Mouse (Mus musculus): ENCODE data around the gene Pdcd6ip. TPM values are rescaled to one million over a fixed set of nuclear protein-coding genes. Genes with fewer than 3 reads are reported as not detected.

Pdcd6ip gene
- total and polyA plus RNA-seq, 3 experiments = 89.7 to 224 (median 211) TPM

DNA sequence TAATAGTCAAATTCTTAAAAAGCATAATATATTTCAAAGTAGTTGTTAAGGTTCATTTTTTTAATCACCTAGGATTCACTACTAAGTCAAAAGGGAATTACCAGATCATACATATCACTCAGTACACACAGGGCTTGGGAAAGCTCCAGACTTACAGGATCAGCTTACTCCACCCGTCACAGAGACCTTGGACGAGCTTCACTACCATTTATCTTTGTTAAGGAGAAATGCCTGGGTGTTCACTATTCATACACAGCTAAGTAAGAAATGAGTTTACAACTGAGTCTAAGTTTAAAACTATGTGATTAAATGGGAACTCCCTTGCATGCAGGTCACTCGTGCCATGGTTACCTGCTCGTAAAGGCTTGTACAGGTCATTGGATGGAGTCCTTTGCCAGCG is 35.7 kb downstream of the Pdcd6ip start:
- Histone ChIP-seq H3K27me3 (ENCODE audit: insufficient read depth, low read length) (no peaks in the 10 kb centered on the region), H3K4me3 (ENCODE audit: low read depth, low read length) (no peak overlapping the region), H3K4me1 (ENCODE audit: insufficient read depth, low read depth, low read length) (no peaks in the 10 kb centered on the region), H3K9me3 (replicated peaks) (no peaks in the 10 kb centered on the region), H3K36me3 (replicated peaks) (peaks cover 88% of the 10 kb centered on the region)
- ATAC-seq (ENCODE audit: extremely low read depth, insufficient number of reproducible peaks, low FRiP score, poor library complexity, severe bottlenecking) = no peak
- DNase-seq (ENCODE audit: low spot score) = no peak
- TF ChIP-seq POLR2AphosphoS5 (IDR thresholded peaks at IDR 0.05; ENCODE audit: insufficient replicate concordance, low read depth, low read length) (no peak), TAL1 (conservative IDR thresholded peaks at IDR 0.05; ENCODE audit: low read depth, low read length) (no peak), GATA1 (IDR thresholded peaks at IDR 0.05; ENCODE audit: borderline replicate concordance, low read length) (no peak), CTCF (IDR thresholded peaks at IDR 0.05; ENCODE audit: low read depth, low read length) (no peak), GATA2 (IDR thresholded peaks at IDR 0.05; ENCODE audit: borderline replicate concordance, low read depth, low read length) (no peak)

DNA sequence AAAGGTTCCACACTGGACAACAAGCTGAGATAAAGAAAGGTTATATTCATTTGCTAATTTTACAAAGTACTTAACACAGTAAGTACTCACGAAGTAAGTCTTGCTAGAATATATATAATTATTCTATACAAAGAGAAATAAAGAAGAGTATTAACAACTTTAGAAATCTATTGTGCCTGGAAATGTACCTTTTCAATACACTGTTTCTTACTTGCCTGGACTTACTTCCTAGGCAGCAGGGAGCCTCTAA is 37.3 kb downstream of the Pdcd6ip start:
- no peak for TF ChIP-seq CTCF (IDR thresholded peaks at IDR 0.05; ENCODE audit: low read depth, low read length)
- TF ChIP-seq GATA2 (IDR thresholded peaks at IDR 0.05; ENCODE audit: borderline replicate concordance, low read depth, low read length) = no peak
- TF ChIP-seq POLR2AphosphoS5 (IDR thresholded peaks at IDR 0.05; ENCODE audit: insufficient replicate concordance, low read depth, low read length) = no peak
- no peak for TF ChIP-seq TAL1 (conservative IDR thresholded peaks at IDR 0.05; ENCODE audit: low read depth, low read length)
- no peak for TF ChIP-seq GATA1 (IDR thresholded peaks at IDR 0.05; ENCODE audit: borderline replicate concordance, low read length)
- Histone ChIP-seq H3K4me3 (ENCODE audit: low read depth, low read length) (no peak overlapping the region), H3K9me3 (replicated peaks) (no peaks in the 10 kb centered on the region), H3K27me3 (ENCODE audit: insufficient read depth, low read length) (no peaks in the 10 kb centered on the region), H3K36me3 (replicated peaks) (peaks cover 88% of the 10 kb centered on the region), H3K4me1 (ENCODE audit: insufficient read depth, low read depth, low read length) (no peaks in the 10 kb centered on the region)
- DNase-seq (ENCODE audit: low spot score) = no peak
- no peak for ATAC-seq (ENCODE audit: extremely low read depth, insufficient number of reproducible peaks, low FRiP score, poor library complexity, severe bottlenecking)

DNA sequence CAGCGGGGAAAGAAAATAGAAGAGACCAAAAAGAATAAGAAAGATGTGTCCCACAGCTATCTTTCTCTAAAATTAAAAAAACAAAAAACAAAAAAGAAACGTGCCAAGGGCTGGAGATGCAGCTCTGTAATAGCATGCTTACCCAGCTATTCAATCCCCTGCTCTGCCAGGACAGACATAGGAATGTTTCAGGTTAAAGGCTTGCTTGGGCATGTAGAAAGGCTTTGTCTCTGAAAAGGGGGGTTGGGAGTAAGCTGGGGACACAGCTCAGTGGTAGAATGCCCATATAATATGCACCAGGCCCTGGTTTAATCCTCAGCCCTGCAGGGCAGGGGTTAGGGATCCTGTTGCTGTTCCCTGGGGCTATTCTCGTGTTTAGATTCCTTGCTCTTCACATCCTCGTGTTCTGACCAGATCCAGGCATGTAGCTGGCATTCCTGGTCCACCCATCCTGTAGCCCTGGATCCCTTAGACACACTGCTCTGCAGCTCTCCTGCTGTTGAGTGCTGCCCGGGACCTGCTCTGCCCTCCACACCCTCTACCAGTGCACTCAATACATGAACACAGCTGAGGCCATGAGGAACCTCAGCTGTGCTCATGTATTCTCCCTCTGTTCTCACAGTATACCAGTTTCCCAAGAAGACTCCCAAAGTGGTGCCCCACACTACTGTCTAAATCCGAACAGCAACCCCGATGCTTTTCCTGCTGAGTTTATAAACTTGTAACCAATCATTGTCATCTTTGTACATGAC is 37.8 kb downstream of the Pdcd6ip start:
- no peak for TF ChIP-seq GATA2 (IDR thresholded peaks at IDR 0.05; ENCODE audit: borderline replicate concordance, low read depth, low read length)
- TF ChIP-seq TAL1 (conservative IDR thresholded peaks at IDR 0.05; ENCODE audit: low read depth, low read length) = no peak
- no peak for TF ChIP-seq CTCF (IDR thresholded peaks at IDR 0.05; ENCODE audit: low read depth, low read length)
- no peak for TF ChIP-seq POLR2AphosphoS5 (IDR thresholded peaks at IDR 0.05; ENCODE audit: insufficient replicate concordance, low read depth, low read length)
- no peak for TF ChIP-seq GATA1 (IDR thresholded peaks at IDR 0.05; ENCODE audit: borderline replicate concordance, low read length)
- peaks cover 88% of the 10 kb centered on the region for H3K36me3 ChIP-seq (replicated peaks)
- H3K27me3 ChIP-seq (ENCODE audit: insufficient read depth, low read length) = no peaks in the 10 kb centered on the region
- H3K4me1 ChIP-seq (ENCODE audit: insufficient read depth, low read depth, low read length) = no peaks in the 10 kb centered on the region
- ATAC-seq (ENCODE audit: extremely low read depth, insufficient number of reproducible peaks, low FRiP score, poor library complexity, severe bottlenecking) = no peak
- no peak overlapping the region for H3K4me3 ChIP-seq (ENCODE audit: low read depth, low read length)
- H3K9me3 ChIP-seq (replicated peaks) = no peaks in the 10 kb centered on the region
- DNase-seq (ENCODE audit: low spot score) = no peak

DNA sequence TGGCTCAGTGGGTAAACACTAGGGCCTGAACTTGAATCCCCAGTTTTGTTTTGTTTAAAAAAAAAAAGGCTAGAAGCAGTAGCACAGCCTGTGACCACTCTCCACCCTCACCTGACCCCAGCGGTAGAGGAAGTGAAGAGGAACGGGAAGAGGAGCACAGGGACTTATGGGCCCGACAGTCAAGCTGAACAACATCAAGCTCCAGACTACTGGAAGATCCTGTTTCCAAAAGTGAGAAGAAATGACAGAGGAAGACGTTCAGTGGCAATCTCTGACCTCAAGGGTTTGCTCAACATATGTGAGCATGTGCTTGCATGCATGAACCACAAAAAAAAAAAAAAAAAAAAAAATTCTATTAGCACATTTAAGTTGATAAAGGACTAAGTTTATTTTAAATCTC is 44.6 kb downstream of the Pdcd6ip start:
- DNase-seq (ENCODE audit: low spot score) = no peak
- H3K36me3 ChIP-seq (replicated peaks) = peaks cover 96% of the 10 kb centered on the region

DNA sequence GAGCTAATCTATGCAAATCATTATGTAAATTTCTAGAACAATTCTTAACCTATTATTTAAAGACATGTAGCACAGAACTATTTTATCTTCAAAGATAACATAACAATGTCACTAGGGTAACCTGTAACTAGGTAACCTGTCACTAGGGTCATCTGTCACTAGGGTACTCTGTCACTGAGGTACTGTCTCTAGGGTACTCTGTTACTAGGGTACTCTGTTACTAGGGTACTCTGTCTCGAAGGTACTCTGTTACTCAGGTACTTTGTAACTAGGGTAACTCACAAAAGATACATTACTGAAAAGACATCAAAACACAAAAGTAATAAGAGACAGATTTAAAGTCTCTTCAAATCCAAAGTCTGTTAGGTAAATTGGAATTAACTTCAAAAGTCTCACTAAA is 50.2 kb downstream of the Pdcd6ip start:
- H3K9me3 ChIP-seq (replicated peaks) = no peaks in the 10 kb centered on the region
- DNase-seq (ENCODE audit: low spot score) (no peak), ATAC-seq (ENCODE audit: extremely low read depth, insufficient number of reproducible peaks, low FRiP score, poor library complexity, severe bottlenecking) (no peak)
- no peaks in the 10 kb centered on the region for H3K4me1 ChIP-seq (ENCODE audit: insufficient read depth, low read depth, low read length)
- H3K27me3 ChIP-seq (ENCODE audit: insufficient read depth, low read length) = no peaks in the 10 kb centered on the region
- TF ChIP-seq GATA1 (IDR thresholded peaks at IDR 0.05; ENCODE audit: borderline replicate concordance, low read length) (no peak), TAL1 (conservative IDR thresholded peaks at IDR 0.05; ENCODE audit: low read depth, low read length) (no peak), CTCF (IDR thresholded peaks at IDR 0.05; ENCODE audit: low read depth, low read length) (no peak), POLR2AphosphoS5 (IDR thresholded peaks at IDR 0.05; ENCODE audit: insufficient replicate concordance, low read depth, low read length) (no peak), GATA2 (IDR thresholded peaks at IDR 0.05; ENCODE audit: borderline replicate concordance, low read depth, low read length) (no peak)
- H3K4me3 ChIP-seq (ENCODE audit: low read depth, low read length) = no peak overlapping the region
- peaks cover 93% of the 10 kb centered on the region for H3K36me3 ChIP-seq (replicated peaks)

More for the DNA sequence above, 44.6 kb downstream of the Pdcd6ip start:
- no peaks in the 10 kb centered on the region for H3K9me3 ChIP-seq (replicated peaks)
- TF ChIP-seq GATA1 (IDR thresholded peaks at IDR 0.05; ENCODE audit: borderline replicate concordance, low read length) (no peak), CTCF (IDR thresholded peaks at IDR 0.05; ENCODE audit: low read depth, low read length) (no peak), TAL1 (conservative IDR thresholded peaks at IDR 0.05; ENCODE audit: low read depth, low read length) (no peak), POLR2AphosphoS5 (IDR thresholded peaks at IDR 0.05; ENCODE audit: insufficient replicate concordance, low read depth, low read length) (no peak), GATA2 (IDR thresholded peaks at IDR 0.05; ENCODE audit: borderline replicate concordance, low read depth, low read length) (no peak)
- no peaks in the 10 kb centered on the region for H3K27me3 ChIP-seq (ENCODE audit: insufficient read depth, low read length)
- H3K4me1 ChIP-seq (ENCODE audit: insufficient read depth, low read depth, low read length) = no peaks in the 10 kb centered on the region
- no peak overlapping the region for H3K4me3 ChIP-seq (ENCODE audit: low read depth, low read length)
- no peak for ATAC-seq (ENCODE audit: extremely low read depth, insufficient number of reproducible peaks, low FRiP score, poor library complexity, severe bottlenecking)

DNA sequence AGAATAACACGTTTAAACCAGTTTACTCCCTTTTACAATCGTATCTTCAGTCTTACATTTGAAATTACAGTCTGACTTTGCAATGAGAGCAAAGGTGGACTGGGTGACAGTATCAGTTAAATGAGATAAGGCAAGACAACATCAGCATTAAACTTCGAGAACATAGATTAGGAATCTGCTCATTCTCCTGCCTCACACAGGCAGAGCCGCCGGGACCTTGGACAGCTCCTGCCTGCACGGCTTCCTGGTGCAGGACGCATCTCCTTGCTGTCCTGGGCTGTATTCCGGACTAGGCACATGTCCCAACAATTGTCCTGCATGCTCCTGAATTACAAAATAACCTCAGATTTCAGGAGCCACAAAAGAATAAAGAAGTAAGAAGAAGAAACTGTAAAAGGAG is 54.5 kb downstream of the Pdcd6ip start:
- DNase-seq (ENCODE audit: low spot score) (no peak), ATAC-seq (ENCODE audit: extremely low read depth, insufficient number of reproducible peaks, low FRiP score, poor library complexity, severe bottlenecking) (no peak)
- Histone ChIP-seq H3K36me3 (replicated peaks) (peaks cover 61% of the 10 kb centered on the region), H3K27me3 (ENCODE audit: insufficient read depth, low read length) (no peaks in the 10 kb centered on the region), H3K4me1 (ENCODE audit: insufficient read depth, low read depth, low read length) (no peaks in the 10 kb centered on the region), H3K9me3 (replicated peaks) (no peaks in the 10 kb centered on the region), H3K4me3 (ENCODE audit: low read depth, low read length) (no peak overlapping the region)
- TF ChIP-seq GATA2 (IDR thresholded peaks at IDR 0.05; ENCODE audit: borderline replicate concordance, low read depth, low read length) (no peak), GATA1 (IDR thresholded peaks at IDR 0.05; ENCODE audit: borderline replicate concordance, low read length) (no peak)
